Mouse (Mus musculus) urinary bladder, postnatal 10 days (tissue): ENCODE measurements around the gene Cblb.

Experiments used
- DNase-seq: peaks from one replicate; pipeline ENCODE4 v3.0.0; 2022; ENCODE audit warnings: low spot score

The Cblb gene

GRCm38 (mm10) chr16:52132808-52133490, 101.9 kb downstream of the Cblb start:
- no peak for DNase-seq

- DNase-seq = no peak
These were observed 103.7 kb downstream of the Cblb start for GRCm38 (mm10) chr16:52134631-52135227.

- DNase-seq = no peak
These were observed 104.8 kb downstream of the Cblb start for GRCm38 (mm10) chr16:52135689-52136390.

- DNase-seq = no peak
These were observed 112.1 kb downstream of the Cblb start for GRCm38 (mm10) chr16:52143101-52143500.

- DNase-seq = no peak
These were observed 112.8 kb downstream of the Cblb start for GRCm38 (mm10) chr16:52143818-52144217.

- DNase-seq = no peak
These were observed 113.8 kb downstream of the Cblb start for GRCm38 (mm10) chr16:52144792-52145191.

- DNase-seq = no peak
These were observed 114.5 kb downstream of the Cblb start for GRCm38 (mm10) chr16:52145552-52145951.

- DNase-seq = no peak
These were observed 116.1 kb downstream of the Cblb start for GRCm38 (mm10) chr16:52146976-52147696.

- DNase-seq = no peak
These were observed 117.0 kb downstream of the Cblb start for GRCm38 (mm10) chr16:52148041-52148440.

GRCm38 (mm10) chr16:52149135-52149769, 118.2 kb downstream of the Cblb start:
- no peak for DNase-seq

GRCm38 (mm10) chr16:52155030-52155696, 124.1 kb downstream of the Cblb start:
- DNase-seq = no peak

- no peak for DNase-seq
These were observed 129.0 kb downstream of the Cblb start for GRCm38 (mm10) chr16:52159958-52160504.

- DNase-seq = no peak
These were observed 133.2 kb downstream of the Cblb start for GRCm38 (mm10) chr16:52164246-52164645.

GRCm38 (mm10) chr16:52173253-52173652, 142.2 kb downstream of the Cblb start:
- no peak for DNase-seq

GRCm38 (mm10) chr16:52179839-52180238, 148.8 kb downstream of the Cblb start:
- DNase-seq = no peak

GRCm38 (mm10) chr16:52182057-52182456, 151.0 kb downstream of the Cblb start:
- DNase-seq = no peak

GRCm38 (mm10) chr16:52184350-52184749, 153.3 kb downstream of the Cblb start:
- no peak for DNase-seq

GRCm38 (mm10) chr16:52186731-52187130, 155.7 kb downstream of the Cblb start:
- DNase-seq = no peak

GRCm38 (mm10) chr16:52189103-52189502, 158.1 kb downstream of the Cblb start:
- no peak for DNase-seq

GRCm38 (mm10) chr16:52190714-52191113, 159.7 kb downstream of the Cblb start:
- no peak for DNase-seq

- no peak for DNase-seq
These were observed 163.0 kb downstream of the Cblb start for GRCm38 (mm10) chr16:52194040-52194439.
